Mouse (Mus musculus): Measurements from ENCODE around the gene Steap3.
A peak's percentile ranks its signal among the peaks of the same experiment; 100 is the strongest.

DNA sequence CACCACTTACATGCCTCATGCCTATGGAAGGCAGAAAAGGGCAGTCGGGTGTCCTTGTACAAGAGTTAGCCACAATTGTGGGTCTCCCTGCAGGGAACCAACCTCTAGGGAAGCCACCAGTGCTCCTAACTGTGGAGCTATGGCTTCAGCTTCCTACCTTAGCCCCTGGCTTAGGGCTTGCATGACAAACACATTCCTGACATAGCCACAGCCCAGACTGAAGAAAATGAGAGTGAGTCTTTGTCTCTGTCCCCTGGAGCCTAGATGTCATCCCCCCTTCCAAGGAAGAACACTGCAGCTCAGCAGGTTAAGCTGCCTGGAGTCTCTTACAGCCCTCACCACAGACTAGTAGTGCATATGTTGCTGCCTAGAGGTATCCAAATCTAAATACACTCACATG is 67.7 kb downstream of the Steap3 start:
- peak; percentile 60; the same call in 1 of the 2 replicates for TF ChIP-seq EP300 (IDR thresholded peaks at IDR 0.05; ENCODE audit: insufficient read depth, low read depth, low read length)
- no peak for TF ChIP-seq CTCF (IDR thresholded peaks at IDR 0.05; ENCODE audit: low read depth, low read length)
- no peak for TF ChIP-seq POLR2A (IDR thresholded peaks at IDR 0.05; ENCODE audit: insufficient read depth, low read length)
